Mouse (Mus musculus): ENCODE data around the gene Aifm2. TPM values are rescaled to one million over a fixed set of nuclear protein-coding genes. Genes with fewer than 3 reads are reported as not detected.

Gene Aifm2
- polyA plus RNA-seq (2012; fragmentation: generic; extraction: Trizol) = 10 to 100 TPM; 11.7 to 37.7 TPM

GRCm38 (mm10) chr10:61714771-61715461, at the start of gene Aifm2:
Gene Aifm2, plus strand, starts transcription at chr10:61715263.

DNA sequence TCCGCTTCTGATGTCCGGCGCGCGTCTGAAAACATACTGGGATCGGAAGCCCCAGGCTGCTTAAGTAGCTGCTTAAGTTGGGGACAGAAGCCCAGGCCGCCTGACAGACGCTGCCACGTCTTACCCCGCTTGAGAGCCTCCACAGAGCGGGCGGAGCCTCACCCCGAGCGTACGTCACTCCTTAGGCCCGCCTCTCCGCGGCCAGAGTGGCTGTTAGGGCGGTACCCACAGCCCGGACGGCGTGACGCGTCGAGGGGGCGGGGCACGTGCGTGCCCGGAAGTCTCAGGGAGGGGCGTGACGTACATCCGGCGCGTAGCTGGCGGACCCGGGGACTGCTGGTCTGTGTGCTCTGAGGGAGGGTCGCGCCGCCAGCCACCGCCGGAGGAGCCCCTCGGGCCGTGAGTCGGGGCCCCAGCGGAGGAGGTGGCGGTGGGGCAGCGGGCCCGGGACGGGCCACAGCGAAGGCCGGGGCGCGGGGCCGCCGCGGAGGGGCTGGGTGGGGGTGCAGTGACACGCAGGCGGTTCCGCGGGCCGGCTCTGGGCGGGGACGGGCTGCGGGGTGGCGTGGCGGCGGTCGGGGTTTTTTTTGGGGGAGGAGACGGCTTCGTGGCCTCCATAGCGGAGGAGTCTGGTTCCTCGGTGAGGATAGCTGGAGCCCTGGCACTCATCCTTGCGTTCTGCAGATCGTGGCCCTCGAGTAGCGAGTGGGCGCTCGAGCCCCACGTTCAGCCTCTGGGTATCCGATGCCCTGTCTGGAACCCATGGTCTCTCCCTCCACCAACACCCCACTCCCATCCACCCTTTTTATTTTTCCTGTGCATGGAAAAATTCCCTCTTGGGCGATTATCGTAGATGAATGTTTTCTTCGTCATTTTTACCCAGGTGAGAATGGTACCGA, 34.8 kb upstream of the Aifm2 start, which contains the start of gene Sar1a:
Sar1a (plus strand) TSS at position 285 of the 899 bp plus-strand sequence.

GRCm38 (mm10) chr10:61694870-61695670, 20.0 kb upstream of the Aifm2 start, which contains the start of gene Tysnd1:
Gene Tysnd1, plus strand, starts transcription at chr10:61695514.

GRCm38 (mm10) chr10:61783621-61784251, 68.7 kb downstream of the Aifm2 start, which contains the start of gene H2afy2:
Gene H2afy2, minus strand, starts transcription at chr10:61784147.

Other genes with a start within 250 kb of the Aifm2 start
- 1 to 10 TPM; 5.4 to 7.9 TPM for gene Lrrc20, start 239.5 kb upstream of the Aifm2 start, polyA plus RNA-seq (2012; fragmentation: generic; extraction: Trizol)
- under 1 TPM in 1 of 2 experiments, not detected in 1; 0.06 TPM for gene Npffr1, start 119.8 kb upstream of the Aifm2 start, polyA plus RNA-seq (2012; fragmentation: generic; extraction: Trizol)
- gene Ppa1, start 66.7 kb upstream of the Aifm2 start, polyA plus RNA-seq (2012; fragmentation: generic; extraction: Trizol) = 10 to 100 TPM; 34.1 to 72.9 TPM
- 100 to 1,000 TPM in 1 of 2 experiments, 10 to 100 TPM in 1; 33.7 to 178 TPM for gene Sar1a, start 35.0 kb upstream of the Aifm2 start, polyA plus RNA-seq (2012; fragmentation: generic; extraction: Trizol)
- gene Tysnd1, start 19.7 kb upstream of the Aifm2 start, polyA plus RNA-seq (2012; fragmentation: generic; extraction: Trizol) = 10 to 100 TPM; 56.4 to 59.5 TPM
- gene H2afy2, start 68.9 kb downstream of the Aifm2 start, polyA plus RNA-seq (2012; fragmentation: generic; extraction: Trizol) = 10 to 100 TPM; 14.1 to 64.6 TPM

Measured in C3H10T1/2 (cell line).